Mouse (Mus musculus): ENCODE results near the gene Ccdc28a. TPM values are rescaled to one million over a fixed set of nuclear protein-coding genes. Genes with fewer than 3 reads are reported as not detected.

The Ccdc28a gene
- polyA plus RNA-seq (2016; fragmentation: Nextera tagmentation; extraction: Ambion mirVana) = 6.1 and 7.3 TPM in 2 replicates

- Histone ChIP-seq H3K9me3 (no peaks in the 10 kb centered on the region), H3K36me3 (replicated peaks) (no peaks in the 10 kb centered on the region), H3K4me2 (peak within 1 kb of the TSS; percentile 76), H3K27ac (peak within 1 kb of the TSS; percentile 16; the same call in 1 of the 2 replicates), H3K4me1 (peaks cover 6% of the 10 kb centered on the region; the same call in 1 of the 2 replicates), H3K9ac (peak within 1 kb of the TSS; percentile 61), H3K27me3 (no peaks in the 10 kb centered on the region), H3K4me3 (replicated peaks) (peak within 1 kb of the TSS; percentile 68)
- ATAC-seq (ENCODE audit: low FRiP score) = peak; percentile 99
- 1% methylated on average over 41 of the region's 41 CpGs for WGBS
Measured at GRCm38 (mm10) chr10:18234560-18235401, at the start of gene Ccdc28a. Gene Ccdc28a, minus strand, starts transcription at chr10:18234998.

- H3K36me3 ChIP-seq (replicated peaks) = no peaks in the 10 kb centered on the region
- no peaks in the 10 kb centered on the region for H3K27me3 ChIP-seq
- H3K27ac ChIP-seq = no peak overlapping the region
- no peak overlapping the region for H3K4me3 ChIP-seq (replicated peaks)
- WGBS = 89% methylated on average over 5 of the region's 5 CpGs
- no peak overlapping the region for H3K4me2 ChIP-seq
- H3K4me1 ChIP-seq = no peaks in the 10 kb centered on the region
- no peaks in the 10 kb centered on the region for H3K9me3 ChIP-seq
- no peak overlapping the region for H3K9ac ChIP-seq
- ATAC-seq (ENCODE audit: low FRiP score) = no peak
Measured at GRCm38 (mm10) chr10:18283991-18284390, 49.2 kb upstream of the Ccdc28a start.

DNA sequence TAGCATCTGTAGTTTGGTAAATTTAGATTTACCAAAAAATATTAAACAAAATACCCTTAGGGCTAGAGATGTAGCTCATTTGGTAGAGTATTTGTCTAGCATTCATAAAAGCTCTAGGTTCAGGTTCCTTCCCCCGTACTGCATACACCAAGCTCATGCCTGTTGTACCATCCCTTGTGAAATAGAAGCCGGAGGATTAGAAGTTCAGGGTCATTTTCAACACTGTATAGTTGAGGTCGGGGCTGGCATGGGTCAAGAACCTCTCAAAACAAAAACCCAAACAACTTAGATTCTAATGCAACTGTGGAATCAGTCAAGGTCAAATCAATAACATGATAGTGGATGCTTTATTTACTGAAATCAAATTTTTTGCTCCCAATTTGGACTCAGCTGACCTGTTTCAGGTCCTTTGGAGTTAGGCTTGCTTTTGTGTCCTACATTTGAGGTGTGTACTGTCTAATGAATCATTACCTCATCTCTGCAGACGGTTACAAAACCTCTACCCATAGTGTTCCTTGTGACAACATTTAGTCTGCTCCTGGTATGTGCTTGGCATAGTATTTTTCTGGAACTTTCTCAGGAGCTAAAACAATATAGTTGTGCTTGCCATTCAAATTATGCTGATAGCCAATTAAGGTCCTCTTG is 41.4 kb upstream of the Ccdc28a start:
- no peak overlapping the region for H3K4me3 ChIP-seq (replicated peaks)
- no peak overlapping the region for H3K4me2 ChIP-seq
- H3K4me1 ChIP-seq = no peaks in the 10 kb centered on the region
- H3K9me3 ChIP-seq = no peaks in the 10 kb centered on the region
- H3K27me3 ChIP-seq = no peaks in the 10 kb centered on the region
- no peaks in the 10 kb centered on the region for H3K36me3 ChIP-seq (replicated peaks)
- no peak for ATAC-seq (ENCODE audit: low FRiP score)
- WGBS = 82% methylated on average over 4 of the region's 4 CpGs
- no peak overlapping the region for H3K27ac ChIP-seq
- no peak overlapping the region for H3K9ac ChIP-seq

DNA sequence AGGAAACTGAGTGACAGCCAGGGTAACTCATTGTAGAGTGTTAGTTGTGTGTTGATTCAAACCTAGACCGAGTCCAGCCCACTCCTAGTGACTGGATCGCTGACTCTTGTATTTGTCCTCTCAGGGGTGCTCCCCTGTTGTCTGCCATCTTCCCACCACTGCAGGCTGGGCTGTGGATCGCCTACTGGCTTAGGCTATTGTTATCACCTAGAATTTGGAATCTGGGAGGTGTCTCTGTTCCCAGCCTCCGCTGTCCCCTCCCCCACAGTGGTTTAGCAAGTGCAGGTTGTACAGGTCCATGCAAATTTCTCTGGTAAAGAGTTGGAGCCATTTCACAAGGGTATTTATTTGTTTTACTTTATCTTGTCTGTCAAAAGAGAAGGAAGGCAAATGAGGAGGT is 16.5 kb upstream of the Ccdc28a start:
- Histone ChIP-seq H3K27ac (no peak overlapping the region), H3K9me3 (no peaks in the 10 kb centered on the region), H3K4me3 (replicated peaks) (no peak overlapping the region), H3K4me1 (no peaks in the 10 kb centered on the region), H3K27me3 (no peaks in the 10 kb centered on the region), H3K9ac (no peak overlapping the region), H3K36me3 (replicated peaks) (no peaks in the 10 kb centered on the region), H3K4me2 (no peak overlapping the region)
- ATAC-seq (ENCODE audit: low FRiP score) = no peak
- 68% methylated on average over 4 of the region's 4 CpGs for WGBS

- Histone ChIP-seq H3K27me3 (no peaks in the 10 kb centered on the region), H3K4me3 (replicated peaks) (no peak overlapping the region), H3K9me3 (no peaks in the 10 kb centered on the region), H3K4me2 (no peak overlapping the region), H3K4me1 (no peaks in the 10 kb centered on the region), H3K9ac (no peak overlapping the region), H3K27ac (no peak overlapping the region), H3K36me3 (replicated peaks) (no peaks in the 10 kb centered on the region)
- WGBS = 70% methylated on average over 2 of the region's 2 CpGs
- ATAC-seq (ENCODE audit: low FRiP score) = no peak
Measured at GRCm38 (mm10) chr10:18243614-18244013, 8.8 kb upstream of the Ccdc28a start.

- Histone ChIP-seq H3K4me1 (peaks cover 6% of the 10 kb centered on the region; the same call in 1 of the 2 replicates), H3K36me3 (replicated peaks) (no peaks in the 10 kb centered on the region), H3K27me3 (no peaks in the 10 kb centered on the region), H3K27ac (no peak overlapping the region), H3K4me2 (no peak overlapping the region), H3K9ac (no peak overlapping the region), H3K9me3 (no peaks in the 10 kb centered on the region), H3K4me3 (replicated peaks) (no peak overlapping the region)
- no peak for ATAC-seq (ENCODE audit: low FRiP score)
- WGBS = 92% methylated on average over 7 of the region's 7 CpGs
Measured at GRCm38 (mm10) chr10:18237191-18237590, 2.4 kb upstream of the Ccdc28a start.

DNA sequence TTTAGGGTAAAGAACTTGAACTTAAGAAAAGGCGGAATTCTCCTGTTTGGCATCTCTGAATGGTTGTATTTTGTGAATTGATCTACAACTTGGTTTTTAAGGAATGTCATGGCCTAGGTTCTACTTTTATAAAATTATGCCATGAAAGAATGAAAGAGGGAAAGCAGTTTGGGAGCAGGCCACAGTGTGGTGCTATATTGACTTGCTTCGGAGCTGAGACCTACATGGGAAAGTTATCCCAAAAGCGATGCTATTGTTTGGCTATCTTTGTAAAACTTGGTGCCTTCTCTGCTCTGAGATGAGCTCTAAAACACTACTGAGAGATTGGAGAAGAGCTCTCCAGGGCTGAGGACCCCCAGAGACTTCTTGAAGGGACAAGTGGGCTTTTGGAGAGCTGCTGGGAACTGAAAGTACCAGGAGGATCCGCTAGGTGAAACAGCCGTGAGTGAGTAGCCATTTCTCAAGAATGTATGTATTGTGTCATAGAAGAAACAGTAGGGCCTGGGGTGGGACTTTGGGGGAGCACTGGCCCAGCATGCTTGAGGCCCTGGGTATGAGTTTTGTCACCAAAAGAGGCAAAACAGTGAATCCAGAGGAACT is 1.6 kb upstream of the Ccdc28a start:
- Histone ChIP-seq H3K4me3 (replicated peaks) (no peak overlapping the region), H3K9me3 (no peaks in the 10 kb centered on the region), H3K36me3 (replicated peaks) (no peaks in the 10 kb centered on the region), H3K27ac (no peak overlapping the region), H3K9ac (no peak overlapping the region), H3K4me1 (peaks cover 6% of the 10 kb centered on the region; the same call in 1 of the 2 replicates), H3K27me3 (no peaks in the 10 kb centered on the region), H3K4me2 (no peak overlapping the region)
- WGBS = 82% methylated on average over 5 of the region's 5 CpGs
- no peak for ATAC-seq (ENCODE audit: low FRiP score)

DNA sequence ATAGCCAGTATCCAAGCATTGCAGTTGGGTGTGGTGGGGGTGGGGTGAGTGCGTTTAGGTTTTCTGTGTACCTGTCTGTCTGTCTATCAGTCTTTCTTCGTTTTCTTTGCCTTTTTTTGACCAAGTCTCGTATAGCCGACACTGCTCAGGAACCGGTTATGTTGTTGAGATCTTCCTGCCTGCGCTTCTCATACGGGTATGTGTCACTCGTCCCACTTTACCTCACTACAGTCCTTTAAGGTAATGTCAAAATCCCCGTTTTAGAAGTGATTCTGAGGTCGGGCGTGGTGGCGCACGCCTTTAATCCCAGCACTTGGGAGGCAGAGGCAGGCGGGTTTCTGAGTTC is 577 bp upstream of the Ccdc28a start:
- Histone ChIP-seq H3K9me3 (no peaks in the 10 kb centered on the region), H3K36me3 (replicated peaks) (no peaks in the 10 kb centered on the region), H3K27ac (no peak overlapping the region), H3K4me3 (replicated peaks) (peak overlapping the region; percentile 68), H3K9ac (peak overlapping the region; percentile 51; the same call in 1 of the 2 replicates), H3K4me2 (peak overlapping the region; percentile 76), H3K4me1 (peaks cover 6% of the 10 kb centered on the region; the same call in 1 of the 2 replicates), H3K27me3 (no peaks in the 10 kb centered on the region)
- no peak; the same call in 1 of the 2 replicates for ATAC-seq (ENCODE audit: low FRiP score)
- 16% methylated on average over 14 of the region's 14 CpGs for WGBS

DNA sequence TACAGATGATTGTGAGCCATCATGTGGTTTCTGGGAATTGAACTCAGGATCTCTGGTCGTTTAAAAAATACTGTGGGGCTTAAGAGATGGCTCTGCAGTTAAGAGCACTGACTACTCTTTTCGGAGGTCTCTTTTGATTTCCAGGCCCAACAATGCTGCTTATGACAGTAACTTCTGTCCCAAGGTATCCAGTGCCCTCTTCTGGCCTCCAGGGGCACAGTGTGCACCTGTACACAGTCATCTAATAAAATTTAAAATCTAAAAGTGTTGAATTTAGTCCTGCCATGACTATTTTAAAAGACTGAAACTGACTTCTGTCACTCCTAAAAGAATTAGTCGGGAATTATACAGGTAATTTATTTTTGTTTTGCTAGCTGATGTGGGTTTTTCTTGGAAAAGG is 907 bp downstream of the Ccdc28a start:
- WGBS = 53% methylated on average over 3 of the region's 3 CpGs

GRCm38 (mm10) chr10:18224386-18224785 is 10.4 kb downstream of the Ccdc28a start:
- peaks cover 3% of the 10 kb centered on the region; the same call in 1 of the 2 replicates for H3K4me1 ChIP-seq
- H3K4me2 ChIP-seq = no peak overlapping the region
- H3K36me3 ChIP-seq (replicated peaks) = no peaks in the 10 kb centered on the region
- no peak overlapping the region for H3K4me3 ChIP-seq (replicated peaks)
- H3K9me3 ChIP-seq = no peaks in the 10 kb centered on the region
- no peaks in the 10 kb centered on the region for H3K27me3 ChIP-seq
- H3K9ac ChIP-seq = no peak overlapping the region
- 86% methylated on average over 3 of the region's 3 CpGs for WGBS
- no peak for ATAC-seq (ENCODE audit: low FRiP score)
- H3K27ac ChIP-seq = no peak overlapping the region

More for the DNA sequence above, 907 bp downstream of the Ccdc28a start:
- no peak overlapping the region for H3K27ac ChIP-seq
- no peak for ATAC-seq (ENCODE audit: low FRiP score)
- no peaks in the 10 kb centered on the region for H3K27me3 ChIP-seq
- H3K4me1 ChIP-seq = peaks cover 6% of the 10 kb centered on the region; the same call in 1 of the 2 replicates
- no peak overlapping the region for H3K4me3 ChIP-seq (replicated peaks)
- H3K36me3 ChIP-seq (replicated peaks) = no peaks in the 10 kb centered on the region
- no peak overlapping the region for H3K9ac ChIP-seq
- H3K9me3 ChIP-seq = no peaks in the 10 kb centered on the region
- no peak overlapping the region for H3K4me2 ChIP-seq

DNA sequence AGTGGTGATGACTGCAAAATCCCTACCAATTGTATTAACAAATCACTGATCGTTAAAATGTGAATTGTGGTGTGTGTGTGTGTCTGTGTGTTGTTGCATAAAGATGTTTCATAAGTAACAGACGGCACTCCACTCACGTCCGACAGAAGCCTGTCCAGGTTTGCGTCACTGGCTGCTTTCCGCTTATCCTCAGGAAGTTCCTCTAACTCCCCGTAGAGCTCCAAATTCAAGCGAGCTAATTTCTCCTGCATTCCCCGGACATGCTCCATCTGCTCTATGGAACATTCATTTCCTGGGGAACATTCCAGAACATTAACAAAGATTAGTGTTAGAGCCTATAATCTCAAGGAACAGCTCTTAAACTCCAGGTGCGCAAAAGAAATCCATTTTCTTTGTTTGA is 15.4 kb downstream of the Ccdc28a start:
- no peak for ATAC-seq (ENCODE audit: low FRiP score)
- no peaks in the 10 kb centered on the region for H3K9me3 ChIP-seq

DNA sequence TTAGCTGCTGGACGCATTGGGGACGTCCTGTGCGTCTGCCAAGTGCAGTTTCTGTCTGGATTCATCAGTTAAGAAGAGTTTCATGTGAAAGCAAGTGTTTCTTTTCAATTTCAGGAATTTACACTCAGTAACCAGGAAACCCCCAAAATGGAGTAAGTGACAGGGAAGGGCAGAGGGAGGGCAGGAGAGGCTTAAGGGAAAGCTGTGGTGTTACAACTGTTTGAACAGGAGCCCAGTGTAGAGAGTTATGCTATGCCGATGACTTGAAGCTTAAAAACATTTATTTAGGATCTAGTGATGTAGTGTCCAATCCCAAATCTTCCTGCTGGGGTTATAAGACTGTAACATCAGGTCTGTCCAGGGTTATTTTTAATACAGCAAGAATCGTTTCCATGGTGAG is 20.7 kb downstream of the Ccdc28a start:
- Histone ChIP-seq H3K36me3 (replicated peaks) (no peaks in the 10 kb centered on the region), H3K4me1 (no peaks in the 10 kb centered on the region), H3K27me3 (no peaks in the 10 kb centered on the region), H3K27ac (no peak overlapping the region), H3K4me3 (replicated peaks) (no peak overlapping the region), H3K9ac (no peak overlapping the region), H3K4me2 (no peak overlapping the region), H3K9me3 (no peaks in the 10 kb centered on the region)
- ATAC-seq (ENCODE audit: low FRiP score) = no peak
- 90% methylated on average over 5 of the region's 5 CpGs for WGBS

More for the DNA sequence above, 15.4 kb downstream of the Ccdc28a start:
- 87% methylated on average over 10 of the region's 10 CpGs for WGBS
- Histone ChIP-seq H3K27ac (no peak overlapping the region), H3K9ac (no peak overlapping the region), H3K4me2 (no peak overlapping the region), H3K27me3 (no peaks in the 10 kb centered on the region), H3K4me1 (peaks cover 3% of the 10 kb centered on the region; the same call in 1 of the 2 replicates), H3K36me3 (replicated peaks) (no peaks in the 10 kb centered on the region), H3K4me3 (replicated peaks) (no peak overlapping the region)
